ENCODE assay signal across 23 mouse cellular contexts in genomic region chr12:84911640-84912039, GRCm38 (mm10). TPM values are rescaled to one million over a fixed set of nuclear protein-coding genes. Genes with fewer than 3 reads are reported as not detected.
"Had no signal": no experiment of that assay in that cellular context is flagged by ENCODE, and none has a peak within 500 bp of the region (broad histone marks: within the 10 kb centered on the region; RNA-seq: fewer than 3 reads in every experiment).

No protein-coding gene starts in this region.

- H3K4me2 ChIP-seq: limb, embryonic 12.5 days; limb, embryonic 15.5 days; liver, embryonic 11.5 days; lung, embryonic 15.5 days; midbrain, embryonic 13.5 days; neural tube, embryonic 13.5 days; stomach, embryonic 15.5 days had no signal

- ATAC-seq: liver, postnatal 0 days; midbrain, embryonic 13.5 days had no signal

- H3K9ac ChIP-seq: limb, embryonic 12.5 days; limb, embryonic 15.5 days; liver, embryonic 14.5 days; liver, postnatal 0 days; lung, embryonic 15.5 days; midbrain, embryonic 13.5 days; neural tube, embryonic 13.5 days; stomach, embryonic 15.5 days had no signal

- H3K36me3 ChIP-seq: limb, embryonic 12.5 days; limb, embryonic 15.5 days; lung, embryonic 15.5 days; stomach, embryonic 15.5 days had no signal

- H3K27me3 ChIP-seq: limb, embryonic 12.5 days; limb, embryonic 15.5 days; lung, embryonic 15.5 days; midbrain, embryonic 13.5 days; neural tube, embryonic 13.5 days; stomach, embryonic 15.5 days had no signal

- H3K27ac ChIP-seq: kidney, postnatal 0 days; limb, embryonic 12.5 days; limb, embryonic 15.5 days; liver, embryonic 14.5 days; lung, embryonic 15.5 days; midbrain, embryonic 10.5 days; midbrain, embryonic 13.5 days; neural tube, embryonic 13.5 days; stomach, embryonic 15.5 days had no signal

- H3K4me3 ChIP-seq: limb, embryonic 12.5 days; limb, embryonic 15.5 days; lung, embryonic 15.5 days; megakaryocyte, embryonic 14.5 days; midbrain, embryonic 10.5 days; midbrain, embryonic 13.5 days; myocyte; neural tube, embryonic 13.5 days; stomach, embryonic 15.5 days had no signal

- DNase-seq: kidney, postnatal 25 days; left cerebral cortex, postnatal 4 days; liver, postnatal 0 days; lung, postnatal 10 days; lung, postnatal 36 days; right cerebral cortex, adult 18-20 months; right cerebral cortex, postnatal 14 days; right cerebral cortex, postnatal 4 days; spleen, adult 18-20 months; thymus, postnatal 25 days had no signal

- H3K9me3 ChIP-seq: limb, embryonic 12.5 days; limb, embryonic 15.5 days; lung, embryonic 15.5 days; midbrain, embryonic 10.5 days; midbrain, embryonic 13.5 days; neural tube, embryonic 13.5 days; stomach, embryonic 15.5 days had no signal

RNA-seq across cellular contexts. Expression of gene Ltbp2, which starts 35.3 kb away (rescaled TPM):
- total RNA-seq: monocyte, adult 5-6 weeks had no signal
